Mouse (Mus musculus): ENCODE data around the gene Gosr2. TPM values are rescaled to one million over a fixed set of nuclear protein-coding genes. Genes with fewer than 3 reads are reported as not detected.

Gene Gosr2
- polyA plus RNA-seq, 1 experiment, result 73.2 TPM

- Histone ChIP-seq H3K79me3 (ENCODE audit: low read depth) (no peaks in the 10 kb centered on the region), H3K4me3 (ENCODE audit: insufficient read depth, poor library complexity, severe bottlenecking) (no peak overlapping the region), H3K36me3 (ENCODE audit: control insufficient read depth, insufficient read depth) (no peaks in the 10 kb centered on the region), H3K27me3 (ENCODE audit: control insufficient read depth, insufficient read depth, insufficient read length) (peaks cover 80% of the 10 kb centered on the region), H3ac (ENCODE audit: control insufficient read depth, insufficient read length, low read depth) (no peak overlapping the region), H3K79me2 (ENCODE audit: control insufficient read depth, insufficient read depth) (no peaks in the 10 kb centered on the region)
- TF ChIP-seq MAX (IDR thresholded peaks at IDR 0.05) (no peak), MYOD1 (IDR thresholded peaks at IDR 0.05; ENCODE audit: control insufficient read depth, insufficient read length, low read depth) (no peak), FOSL1 (IDR thresholded peaks at IDR 0.05; ENCODE audit: insufficient read depth, low read length, poor library complexity, severe bottlenecking) (no peak), CEBPB (IDR thresholded peaks at IDR 0.05; ENCODE audit: low read depth) (no peak), USF1 (IDR thresholded peaks at IDR 0.05; ENCODE audit: low read depth) (no peak), CTCF (IDR thresholded peaks at IDR 0.05; ENCODE audit: control insufficient read depth, insufficient read depth, insufficient read length) (no peak), MYOG (IDR thresholded peaks at IDR 0.05; ENCODE audit: control insufficient read depth, extremely low read depth, insufficient read length) (no peak)
These were observed 44.2 kb downstream of the Gosr2 start for GRCm38 (mm10) chr11:103653359-103653965.

- Histone ChIP-seq H3ac (ENCODE audit: control insufficient read depth, insufficient read length, low read depth) (no peak overlapping the region), H3K27me3 (ENCODE audit: control insufficient read depth, insufficient read depth, insufficient read length) (peaks cover 84% of the 10 kb centered on the region), H3K4me3 (ENCODE audit: insufficient read depth, poor library complexity, severe bottlenecking) (no peak overlapping the region), H3K36me3 (ENCODE audit: control insufficient read depth, insufficient read depth) (no peaks in the 10 kb centered on the region), H3K79me3 (ENCODE audit: low read depth) (no peaks in the 10 kb centered on the region), H3K79me2 (ENCODE audit: control insufficient read depth, insufficient read depth) (no peaks in the 10 kb centered on the region)
- TF ChIP-seq FOSL1 (IDR thresholded peaks at IDR 0.05; ENCODE audit: insufficient read depth, low read length, poor library complexity, severe bottlenecking) (no peak), CTCF (IDR thresholded peaks at IDR 0.05; ENCODE audit: control insufficient read depth, insufficient read depth, insufficient read length) (no peak), MYOG (IDR thresholded peaks at IDR 0.05; ENCODE audit: control insufficient read depth, extremely low read depth, insufficient read length) (no peak), MYOD1 (IDR thresholded peaks at IDR 0.05; ENCODE audit: control insufficient read depth, insufficient read length, low read depth) (no peak), USF1 (IDR thresholded peaks at IDR 0.05; ENCODE audit: low read depth) (no peak), CEBPB (IDR thresholded peaks at IDR 0.05; ENCODE audit: low read depth) (no peak), MAX (IDR thresholded peaks at IDR 0.05) (no peak)
These were observed 46.3 kb downstream of the Gosr2 start for GRCm38 (mm10) chr11:103651426-103651825.

GRCm38 (mm10) chr11:103649983-103650493, 47.7 kb downstream of the Gosr2 start:
- no peak for TF ChIP-seq MYOD1 (IDR thresholded peaks at IDR 0.05; ENCODE audit: control insufficient read depth, insufficient read length, low read depth)
- TF ChIP-seq MAX (IDR thresholded peaks at IDR 0.05), result no peak
- no peak for TF ChIP-seq MYOG (IDR thresholded peaks at IDR 0.05; ENCODE audit: control insufficient read depth, extremely low read depth, insufficient read length)
- no peak for TF ChIP-seq USF1 (IDR thresholded peaks at IDR 0.05; ENCODE audit: low read depth)
- TF ChIP-seq CTCF (IDR thresholded peaks at IDR 0.05; ENCODE audit: control insufficient read depth, insufficient read depth, insufficient read length), result no peak
- TF ChIP-seq CEBPB (IDR thresholded peaks at IDR 0.05; ENCODE audit: low read depth), result no peak
- TF ChIP-seq FOSL1 (IDR thresholded peaks at IDR 0.05; ENCODE audit: insufficient read depth, low read length, poor library complexity, severe bottlenecking), result no peak
- Histone ChIP-seq H3ac (ENCODE audit: control insufficient read depth, insufficient read length, low read depth) (no peak overlapping the region), H3K27me3 (ENCODE audit: control insufficient read depth, insufficient read depth, insufficient read length) (peaks cover 80% of the 10 kb centered on the region), H3K79me3 (ENCODE audit: low read depth) (no peaks in the 10 kb centered on the region), H3K4me3 (ENCODE audit: insufficient read depth, poor library complexity, severe bottlenecking) (no peak overlapping the region), H3K36me3 (ENCODE audit: control insufficient read depth, insufficient read depth) (no peaks in the 10 kb centered on the region), H3K79me2 (ENCODE audit: control insufficient read depth, insufficient read depth) (no peaks in the 10 kb centered on the region)

- Histone ChIP-seq H3ac (ENCODE audit: control insufficient read depth, insufficient read length, low read depth) (no peak within 1 kb of the TSS), H3K79me2 (ENCODE audit: control insufficient read depth, insufficient read depth) (no peaks in the 10 kb centered on the region), H3K79me3 (ENCODE audit: low read depth) (no peaks in the 10 kb centered on the region), H3K36me3 (ENCODE audit: control insufficient read depth, insufficient read depth) (no peaks in the 10 kb centered on the region), H3K27me3 (ENCODE audit: control insufficient read depth, insufficient read depth, insufficient read length) (peaks cover 78% of the 10 kb centered on the region), H3K4me3 (ENCODE audit: insufficient read depth, poor library complexity, severe bottlenecking) (no peak within 1 kb of the TSS)
- TF ChIP-seq USF1 (IDR thresholded peaks at IDR 0.05; ENCODE audit: low read depth), result no peak
- no peak for TF ChIP-seq MYOG (IDR thresholded peaks at IDR 0.05; ENCODE audit: control insufficient read depth, extremely low read depth, insufficient read length)
- no peak for TF ChIP-seq FOSL1 (IDR thresholded peaks at IDR 0.05; ENCODE audit: insufficient read depth, low read length, poor library complexity, severe bottlenecking)
- no peak for TF ChIP-seq CEBPB (IDR thresholded peaks at IDR 0.05; ENCODE audit: low read depth)
- TF ChIP-seq CTCF (IDR thresholded peaks at IDR 0.05; ENCODE audit: control insufficient read depth, insufficient read depth, insufficient read length), result no peak
- no peak for TF ChIP-seq MAX (IDR thresholded peaks at IDR 0.05)
- no peak for TF ChIP-seq MYOD1 (IDR thresholded peaks at IDR 0.05; ENCODE audit: control insufficient read depth, insufficient read length, low read depth)
These were observed 48.3 kb downstream of the Gosr2 start, which contains the start of gene Rprml for GRCm38 (mm10) chr11:103649301-103649982. Rprml (plus strand) TSS chr11:103649570.

GRCm38 (mm10) chr11:103648656-103649055, 49.0 kb downstream of the Gosr2 start:
- no peaks in the 10 kb centered on the region for H3K79me3 ChIP-seq (ENCODE audit: low read depth)
- peaks cover 71% of the 10 kb centered on the region for H3K27me3 ChIP-seq (ENCODE audit: control insufficient read depth, insufficient read depth, insufficient read length)
- TF ChIP-seq FOSL1 (IDR thresholded peaks at IDR 0.05; ENCODE audit: insufficient read depth, low read length, poor library complexity, severe bottlenecking) (no peak), MAX (IDR thresholded peaks at IDR 0.05) (no peak)
- H3K79me2 ChIP-seq (ENCODE audit: control insufficient read depth, insufficient read depth), result no peaks in the 10 kb centered on the region
- H3ac ChIP-seq (ENCODE audit: control insufficient read depth, insufficient read length, low read depth), result no peak overlapping the region
- no peak overlapping the region for H3K4me3 ChIP-seq (ENCODE audit: insufficient read depth, poor library complexity, severe bottlenecking)
- no peaks in the 10 kb centered on the region for H3K36me3 ChIP-seq (ENCODE audit: control insufficient read depth, insufficient read depth)
